Mouse (Mus musculus) heart, embryonic 13.5 days (tissue): ENCODE measurements around the gene Atg10. TPM values are rescaled to one million over a fixed set of nuclear protein-coding genes. Genes with fewer than 3 reads are reported as not detected.

ENCODE experiments used
- ATAC-seq: fragments of 200-750 bp; cut with Nextera tagmentation; 2 replicates; pipeline ENCODE4 v1.8.0; 2017; ENCODE audit warnings: moderate TSS enrichment; ENCODE audit not compliant: insufficient number of reproducible peaks, low FRiP score, low TSS enrichment; ENCODE audit errors: extremely low read depth
- H3K27ac ChIP-seq: fragments of 300-500 bp; sonication (generic); replicated peaks from 2 replicates; pipeline ENCODE4 v1.5.1; 2015; ENCODE audit warnings: moderate library complexity, mild to moderate bottlenecking, inconsistent platforms
- H3K27me3 ChIP-seq: fragments of 300-500 bp; sonication (generic); replicated peaks from 2 replicates; pipeline ENCODE4 v1.6.1; 2015; ENCODE audit warnings: mild to moderate bottlenecking, inconsistent platforms
- H3K36me3 ChIP-seq: fragments of 300-500 bp; sonication (generic); 2 replicates; pipeline ENCODE4 v1.6.1; 2015; ENCODE audit warnings: mild to moderate bottlenecking, inconsistent platforms
- H3K4me1 ChIP-seq: fragments of 300-500 bp; sonication (generic); 2 replicates; pipeline ENCODE4 v1.6.1; 2015; ENCODE audit warnings: inconsistent platforms
- H3K4me2 ChIP-seq: fragments of 300-500 bp; sonication (generic); 2 replicates; pipeline ENCODE4 v1.6.1; 2015; ENCODE audit warnings: inconsistent platforms, mild to moderate bottlenecking, moderate library complexity
- H3K4me3 ChIP-seq: fragments of 300-500 bp; sonication (generic); 2 replicates; pipeline ENCODE4 v1.5.1; 2015; ENCODE audit warnings: moderate library complexity, mild to moderate bottlenecking, inconsistent platforms
- H3K9ac ChIP-seq: fragments of 300-500 bp; sonication (generic); 2 replicates; pipeline ENCODE4 v1.6.1; 2015; ENCODE audit warnings: inconsistent platforms, mild to moderate bottlenecking, moderate library complexity
- H3K9me3 ChIP-seq: fragments of 300-500 bp; sonication (generic); 2 replicates; pipeline ENCODE4 v1.6.1; 2016; ENCODE audit warnings: inconsistent platforms
- WGBS: fragments of 180-500 bp; shearing (Covaris S2); methylation state at CpG from one replicate; pipeline ENCODE4 v1.1.7; 2015; ENCODE audit warnings: mixed read lengths; 5-methylcytosine and 5-hydroxymethylcytosine counted together
- polyA plus RNA-seq: library from polyadenylated mRNA; unstranded; fragments of >200 nt; fragmentation: Nextera tagmentation; extraction: Ambion mirVana; gene quantifications from 2 replicates; pipeline ENCODE4 v1.2.1, GENCODE M21; 2015

The Atg10 gene
- polyA plus RNA-seq, 1 experiment from 2014 or later, result 21.6 TPM

- H3K4me3 ChIP-seq, result no peak overlapping the region
- H3K4me1 ChIP-seq, result peaks cover 2% of the 10 kb centered on the region
- H3K9ac ChIP-seq, result no peak overlapping the region
- H3K27me3 ChIP-seq, result no peaks in the 10 kb centered on the region
- no peaks in the 10 kb centered on the region for H3K36me3 ChIP-seq
- ATAC-seq, result no peak
- H3K27ac ChIP-seq, result no peak overlapping the region
- H3K9me3 ChIP-seq, result no peaks in the 10 kb centered on the region
- no peak overlapping the region for H3K4me2 ChIP-seq
These were observed 66.3 kb downstream of the Atg10 start for GRCm38 (mm10) chr13:91157429-91157828.

- no peaks in the 10 kb centered on the region for H3K27me3 ChIP-seq
- H3K36me3 ChIP-seq, result no peaks in the 10 kb centered on the region
- ATAC-seq, result no peak
- H3K4me3 ChIP-seq, result no peak overlapping the region
- no peak overlapping the region for H3K4me2 ChIP-seq
- no peaks in the 10 kb centered on the region for H3K4me1 ChIP-seq
- WGBS, result 91% methylated on average over 2 of the region's 2 CpGs
- H3K9me3 ChIP-seq, result no peaks in the 10 kb centered on the region
- no peak overlapping the region for H3K27ac ChIP-seq
- H3K9ac ChIP-seq, result no peak overlapping the region
These were observed 66.8 kb downstream of the Atg10 start for GRCm38 (mm10) chr13:91156949-91157348.

DNA sequence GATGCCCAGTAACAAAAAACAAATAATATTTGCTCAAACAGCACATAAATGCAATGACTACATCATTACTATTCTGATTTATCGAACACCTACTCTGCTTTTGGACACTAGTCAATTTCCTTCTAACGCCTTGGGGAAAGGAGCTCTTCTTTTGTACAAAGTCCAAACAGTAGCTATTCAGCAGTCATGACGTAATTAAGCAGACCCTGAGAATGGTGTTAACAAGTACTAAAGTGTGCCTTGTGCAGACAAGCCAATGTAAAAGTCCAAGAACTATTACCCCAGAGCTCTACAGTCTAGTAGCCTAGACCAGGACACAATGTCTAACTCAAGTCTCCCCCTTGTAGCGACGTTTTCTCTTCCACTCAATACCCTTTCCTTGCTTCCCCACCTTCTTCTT is 67.5 kb downstream of the Atg10 start:
- no peak overlapping the region for H3K9ac ChIP-seq
- 78% methylated on average over 5 of the region's 5 CpGs for WGBS

DNA sequence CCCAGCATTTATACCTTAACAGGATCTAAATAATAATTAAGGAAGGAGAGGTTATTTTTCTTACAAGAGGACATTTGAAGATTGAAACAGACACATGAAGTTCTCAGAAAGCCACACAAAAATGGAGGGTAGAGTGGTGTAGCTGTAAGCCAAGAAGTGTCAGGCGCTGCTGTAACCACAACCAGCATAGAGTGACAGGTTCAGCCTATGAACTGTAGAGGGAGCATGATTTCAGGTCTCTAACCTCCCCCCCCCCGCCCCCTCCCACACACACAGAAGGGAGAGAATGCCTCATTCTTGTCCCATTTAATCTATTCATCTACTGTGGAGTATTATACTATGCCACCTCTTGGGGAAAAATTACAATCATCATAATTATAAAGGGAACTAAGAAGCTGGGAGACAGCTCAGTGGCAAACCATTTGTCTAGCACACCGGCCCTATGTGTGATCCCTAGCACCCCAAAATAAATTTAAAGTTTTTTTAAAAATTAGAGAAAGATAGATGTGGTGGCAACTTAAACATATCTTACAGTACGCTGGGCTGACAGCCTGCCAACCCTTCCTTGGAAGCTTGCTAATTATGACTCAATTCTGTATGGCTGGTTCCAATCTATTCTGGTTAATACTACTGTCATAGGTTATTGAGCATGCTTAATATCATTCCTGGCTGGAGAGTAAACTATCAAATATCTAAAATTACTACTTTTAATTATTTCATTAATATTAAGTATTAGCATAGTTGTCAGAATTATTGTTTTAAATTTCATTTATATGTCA is 68.2 kb downstream of the Atg10 start:
- Histone ChIP-seq H3K4me2 (no peak overlapping the region), H3K9me3 (no peaks in the 10 kb centered on the region), H3K27me3 (no peaks in the 10 kb centered on the region), H3K27ac (no peak overlapping the region), H3K4me3 (no peak overlapping the region), H3K9ac (no peak overlapping the region), H3K4me1 (no peaks in the 10 kb centered on the region), H3K36me3 (no peaks in the 10 kb centered on the region)
- ATAC-seq, result no peak
- 61% methylated on average over 4 of the region's 4 CpGs for WGBS

More for the DNA sequence above, 67.5 kb downstream of the Atg10 start:
- Histone ChIP-seq H3K4me1 (no peaks in the 10 kb centered on the region), H3K4me2 (no peak overlapping the region), H3K27me3 (no peaks in the 10 kb centered on the region), H3K27ac (no peak overlapping the region), H3K36me3 (no peaks in the 10 kb centered on the region), H3K9me3 (no peaks in the 10 kb centered on the region), H3K4me3 (no peak overlapping the region)
- ATAC-seq, result no peak

- Histone ChIP-seq H3K4me3 (no peak overlapping the region), H3K27ac (no peak overlapping the region), H3K9ac (no peak overlapping the region), H3K4me2 (no peak overlapping the region), H3K27me3 (no peaks in the 10 kb centered on the region), H3K4me1 (no peaks in the 10 kb centered on the region), H3K36me3 (no peaks in the 10 kb centered on the region), H3K9me3 (no peaks in the 10 kb centered on the region)
- ATAC-seq, result no peak
- WGBS, result 73% methylated on average over 7 of the region's 7 CpGs
These were observed 69.1 kb downstream of the Atg10 start for GRCm38 (mm10) chr13:91154622-91155021.

DNA sequence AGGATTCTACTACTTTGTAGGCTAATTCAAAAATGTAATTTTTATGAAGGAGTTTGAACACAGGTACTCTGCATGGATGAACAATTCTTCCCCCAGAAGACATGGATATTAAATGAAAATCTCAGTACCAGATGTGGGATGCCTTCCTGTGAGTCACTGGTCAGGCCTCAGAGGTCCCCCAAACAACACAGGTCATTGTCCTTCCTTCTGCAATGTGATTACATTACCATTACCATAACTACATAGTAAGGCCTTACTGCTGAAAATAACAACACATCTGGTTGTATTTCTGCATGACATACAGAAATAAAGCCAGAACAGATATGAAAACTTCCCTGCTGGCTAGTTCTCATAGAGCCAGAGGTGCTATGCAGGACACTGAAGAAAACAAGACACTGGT is 87.4 kb downstream of the Atg10 start:
- H3K36me3 ChIP-seq, result no peaks in the 10 kb centered on the region
- ATAC-seq, result no peak
- no peak overlapping the region for H3K9ac ChIP-seq
- no peak overlapping the region for H3K4me3 ChIP-seq
- H3K9me3 ChIP-seq, result no peaks in the 10 kb centered on the region
- H3K27me3 ChIP-seq, result no peaks in the 10 kb centered on the region
- H3K4me1 ChIP-seq, result peaks cover 9% of the 10 kb centered on the region
- H3K4me2 ChIP-seq, result no peak overlapping the region
- no peak overlapping the region for H3K27ac ChIP-seq

DNA sequence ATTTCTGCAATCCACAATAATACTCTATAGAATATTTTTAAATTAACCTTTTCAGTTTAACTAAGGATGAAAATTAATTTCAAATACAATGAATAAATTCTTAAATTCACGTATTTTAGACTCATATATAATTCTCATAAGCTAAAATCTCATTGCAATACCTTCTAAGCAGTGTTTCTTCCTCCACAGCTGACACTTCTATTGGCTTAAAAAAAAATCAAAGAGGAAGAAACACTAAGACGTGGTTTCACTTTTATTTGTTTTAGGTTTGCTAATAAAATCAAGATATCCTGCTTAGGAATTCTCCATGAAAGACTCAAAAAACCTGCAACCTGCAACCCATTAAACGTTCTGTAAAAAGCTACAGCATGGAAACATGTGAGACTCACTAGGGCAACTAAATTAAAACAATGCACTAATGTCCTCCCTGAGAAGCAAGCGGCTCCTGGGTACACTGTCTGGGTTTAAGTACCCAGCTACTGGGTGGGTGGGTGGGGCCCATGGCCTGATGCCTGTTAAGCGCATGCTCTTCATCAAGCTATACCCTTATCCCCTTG is 90.4 kb downstream of the Atg10 start:
- H3K27ac ChIP-seq, result no peak overlapping the region
- peaks cover 14% of the 10 kb centered on the region for H3K4me1 ChIP-seq
- no peak for ATAC-seq
- WGBS, result 70% methylated on average over 5 of the region's 5 CpGs
- no peaks in the 10 kb centered on the region for H3K36me3 ChIP-seq
- no peak overlapping the region for H3K4me2 ChIP-seq
- H3K4me3 ChIP-seq, result no peak overlapping the region
- H3K9me3 ChIP-seq, result no peaks in the 10 kb centered on the region
- no peak overlapping the region for H3K9ac ChIP-seq
- no peaks in the 10 kb centered on the region for H3K27me3 ChIP-seq

DNA sequence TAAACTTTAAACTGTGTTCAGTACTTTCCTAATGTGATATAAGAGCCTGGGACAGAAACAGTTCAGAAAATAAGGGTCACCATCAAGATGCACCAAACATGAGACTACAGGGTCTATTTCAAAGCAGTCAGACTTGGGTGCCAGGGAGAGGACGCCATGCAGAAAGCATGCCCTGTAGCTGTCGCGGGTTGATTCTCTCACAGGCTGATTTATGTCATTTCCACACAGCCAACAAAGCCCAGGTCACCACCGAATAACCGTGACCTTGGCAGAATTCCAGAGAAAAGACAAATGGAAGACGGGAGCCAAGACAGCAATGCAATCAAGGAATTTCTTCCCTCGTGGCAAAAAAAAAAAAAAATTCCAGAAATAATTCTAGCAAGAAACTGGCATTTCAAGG is 94.7 kb downstream of the Atg10 start:
- Histone ChIP-seq H3K36me3 (no peaks in the 10 kb centered on the region), H3K4me2 (no peak overlapping the region), H3K4me3 (no peak overlapping the region), H3K4me1 (peaks cover 18% of the 10 kb centered on the region), H3K27me3 (no peaks in the 10 kb centered on the region), H3K27ac (no peak overlapping the region), H3K9me3 (no peaks in the 10 kb centered on the region), H3K9ac (no peak overlapping the region)
- 38% methylated on average over 7 of the region's 7 CpGs for WGBS
- ATAC-seq, result no peak

DNA sequence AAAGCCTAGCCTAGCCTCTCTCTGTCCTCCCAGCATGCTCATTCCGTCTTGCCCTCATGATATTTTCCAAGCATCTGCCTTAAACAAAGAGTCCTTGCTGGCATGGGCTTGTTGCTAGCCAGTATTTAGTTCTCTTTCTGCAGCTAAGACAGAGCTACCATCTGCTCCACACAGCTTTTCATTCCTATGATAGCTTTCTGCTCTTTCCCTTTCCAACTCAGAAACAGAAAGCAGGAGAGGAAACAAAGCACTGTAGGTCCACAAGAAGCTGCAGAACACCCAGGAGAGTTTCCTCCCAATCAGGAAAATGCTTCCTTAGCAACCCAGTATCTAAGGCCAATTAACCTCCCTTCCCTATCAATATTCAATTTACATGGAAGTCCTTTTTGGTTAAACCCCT is 95.2 kb downstream of the Atg10 start:
- Histone ChIP-seq H3K4me1 (peaks cover 18% of the 10 kb centered on the region), H3K4me3 (no peak overlapping the region), H3K9ac (no peak overlapping the region), H3K4me2 (no peak overlapping the region), H3K27me3 (no peaks in the 10 kb centered on the region), H3K9me3 (no peaks in the 10 kb centered on the region), H3K36me3 (no peaks in the 10 kb centered on the region), H3K27ac (no peak overlapping the region)
- 67% methylated on average over 1 of the region's 1 CpGs for WGBS
- no peak for ATAC-seq

DNA sequence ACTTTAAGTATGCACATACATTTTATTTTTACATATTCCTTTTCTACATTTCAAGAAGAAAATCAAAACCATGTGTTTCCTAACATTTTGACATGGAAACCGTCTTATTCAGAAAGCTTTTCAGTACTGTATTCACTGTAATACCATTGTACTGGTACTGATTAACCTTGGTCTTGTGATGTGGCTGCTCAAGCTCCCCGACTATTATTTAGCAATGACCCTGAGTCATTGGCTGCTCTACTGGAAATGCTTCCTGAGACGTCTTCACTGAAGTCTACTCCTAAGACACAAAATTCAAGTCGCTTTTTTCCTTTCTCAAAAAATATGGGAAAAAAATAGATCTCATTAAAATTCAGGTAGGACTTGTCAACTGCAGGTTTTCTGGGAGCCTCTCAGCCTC is 105.6 kb downstream of the Atg10 start:
- Histone ChIP-seq H3K36me3 (peaks cover 3% of the 10 kb centered on the region; the same call in 1 of the 2 replicates), H3K4me1 (no peaks in the 10 kb centered on the region), H3K9ac (no peak overlapping the region), H3K4me2 (no peak overlapping the region), H3K4me3 (no peak overlapping the region), H3K27ac (no peak overlapping the region), H3K9me3 (peaks cover 4% of the 10 kb centered on the region; the same call in 1 of the 2 replicates), H3K27me3 (no peaks in the 10 kb centered on the region)
- ATAC-seq, result no peak
- 84% methylated on average over 4 of the region's 4 CpGs for WGBS

DNA sequence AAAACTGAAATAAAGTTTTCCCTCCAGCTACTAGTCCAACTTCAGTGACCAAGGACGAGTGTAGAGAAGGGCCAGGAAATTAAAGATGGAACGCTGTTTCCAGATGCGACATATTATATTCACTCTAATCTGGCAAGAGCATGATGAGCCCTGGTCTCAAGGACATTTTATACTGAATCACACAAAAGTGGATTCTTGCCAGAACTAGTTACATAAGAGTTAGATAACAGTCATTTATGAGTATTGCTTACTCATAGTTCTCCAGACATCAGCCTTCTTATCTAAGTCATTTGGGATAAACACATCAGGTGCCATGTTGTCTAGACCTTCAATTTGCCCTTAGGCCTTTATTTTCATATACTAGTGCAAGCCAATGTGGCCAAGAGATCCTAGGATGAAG is 108.9 kb downstream of the Atg10 start:
- peaks cover 3% of the 10 kb centered on the region; the same call in 1 of the 2 replicates for H3K36me3 ChIP-seq
- no peaks in the 10 kb centered on the region for H3K4me1 ChIP-seq
- no peak for ATAC-seq
- H3K27me3 ChIP-seq, result no peaks in the 10 kb centered on the region
- WGBS, result 86% methylated on average over 3 of the region's 3 CpGs
- H3K9me3 ChIP-seq, result peaks cover 4% of the 10 kb centered on the region; the same call in 1 of the 2 replicates
- H3K4me3 ChIP-seq, result no peak overlapping the region
- H3K4me2 ChIP-seq, result no peak overlapping the region
- no peak overlapping the region for H3K27ac ChIP-seq
- no peak overlapping the region for H3K9ac ChIP-seq

DNA sequence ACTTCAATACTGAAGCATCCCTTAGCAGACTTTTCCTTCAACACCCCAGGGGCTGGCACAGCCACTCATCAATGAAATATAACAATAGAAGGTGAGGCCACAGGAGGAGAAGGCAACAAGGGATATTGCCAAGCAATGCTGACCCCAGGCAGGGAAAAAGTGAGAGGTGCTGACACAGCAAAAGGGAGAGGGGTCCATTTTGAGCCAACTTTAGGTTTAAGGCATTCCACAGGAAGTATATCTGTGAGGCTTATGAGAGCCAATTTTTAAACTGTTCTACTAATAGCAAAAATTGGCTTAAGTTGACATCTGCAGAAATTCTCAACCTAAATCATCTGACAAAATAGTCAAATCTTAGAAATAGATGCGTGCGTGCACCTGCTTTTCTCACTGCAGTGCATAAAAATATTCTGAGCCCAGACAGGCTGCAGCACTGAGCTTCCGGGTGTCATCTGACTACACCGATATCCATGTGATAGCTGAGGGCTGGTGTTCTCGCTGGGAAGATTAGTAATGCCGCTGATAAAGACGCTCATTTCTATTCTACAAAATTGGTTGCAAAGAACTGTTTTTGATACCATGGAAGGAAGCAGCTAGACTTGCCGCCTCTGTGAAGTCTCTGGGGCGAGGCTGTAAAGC is 116.3 kb downstream of the Atg10 start:
- Histone ChIP-seq H3K27me3 (no peaks in the 10 kb centered on the region), H3K9ac (no peak overlapping the region), H3K36me3 (no peaks in the 10 kb centered on the region), H3K4me1 (no peaks in the 10 kb centered on the region), H3K4me3 (no peak overlapping the region), H3K27ac (no peak overlapping the region), H3K4me2 (no peak overlapping the region), H3K9me3 (no peaks in the 10 kb centered on the region)
- 73% methylated on average over 9 of the region's 9 CpGs for WGBS
- no peak for ATAC-seq
